In genomic region chr16:31476872-31477603, GRCm38 (mm10) we compare ENCODE assay signal across 24 mouse cellular contexts. TPM values are rescaled to one million over a fixed set of nuclear protein-coding genes. Genes with fewer than 3 reads are reported as not detected.
DNase-seq lines count a peak whose midpoint lies in the region; ATAC-seq lines count a peak whose summit lies in the region.
"Had no signal": no experiment of that assay in that cellular context is flagged by ENCODE, and none has a peak within 500 bp of the region (broad histone marks: within the 10 kb centered on the region; RNA-seq: fewer than 3 reads in every experiment).

No protein-coding gene starts in this region.

- 34% methylated on average over 7 of the region's 7 CpGs for WGBS in intestine, embryonic 15.5 days
- 40% methylated on average over 7 of the region's 7 CpGs for WGBS in intestine, embryonic 16.5 days

- no peaks in the 10 kb centered on the region; the same call in 1 of the 2 replicates for H3K4me1 ChIP-seq in intestine, embryonic 15.5 days (replicated peaks)
- no peaks in the 10 kb centered on the region for H3K4me1 ChIP-seq in intestine, embryonic 16.5 days (ENCODE audit: control insufficient read depth, insufficient read depth, low read length)

- H3K27me3 ChIP-seq in intestine, embryonic 15.5 days (replicated peaks) = no peaks in the 10 kb centered on the region
- H3K27me3 ChIP-seq in intestine, embryonic 16.5 days (replicated peaks; ENCODE audit: control insufficient read depth, insufficient read depth, low read length) = no peaks in the 10 kb centered on the region
- H3K27me3 ChIP-seq: embryonic facial prominence, embryonic 12.5 days; forebrain, embryonic 13.5 days; heart, embryonic 15.5 days; limb, embryonic 13.5 days; liver, embryonic 13.5 days; midbrain, embryonic 13.5 days had no signal

- H3K4me3 ChIP-seq in intestine, embryonic 15.5 days (replicated peaks) = no peak overlapping the region
- no peak overlapping the region for H3K4me3 ChIP-seq in intestine, embryonic 16.5 days (ENCODE audit: low read length)
- H3K4me3 ChIP-seq: embryonic facial prominence, embryonic 12.5 days; erythroblast, embryonic 14.5 days; forebrain, embryonic 13.5 days; gastrocnemius, adult 2 months; heart, embryonic 15.5 days; limb, embryonic 13.5 days; liver, embryonic 13.5 days; megakaryocyte, embryonic 14.5 days; midbrain, embryonic 13.5 days had no signal

- H3K9me3 ChIP-seq in intestine, embryonic 15.5 days = no peaks in the 10 kb centered on the region
- H3K9me3 ChIP-seq in intestine, embryonic 16.5 days (ENCODE audit: control insufficient read depth, low read length) = no peaks in the 10 kb centered on the region
- H3K9me3 ChIP-seq: embryonic facial prominence, embryonic 12.5 days; forebrain, embryonic 13.5 days; heart, embryonic 15.5 days; liver, embryonic 13.5 days; midbrain, embryonic 13.5 days had no signal

- no peak overlapping the region for H3K9ac ChIP-seq in intestine, embryonic 15.5 days
- H3K9ac ChIP-seq in intestine, embryonic 16.5 days (ENCODE audit: low read depth, low read length) = no peak overlapping the region
- H3K9ac ChIP-seq: embryonic facial prominence, embryonic 12.5 days; forebrain, embryonic 13.5 days; heart, embryonic 15.5 days; hindbrain, embryonic 14.5 days; limb, embryonic 13.5 days; liver, embryonic 13.5 days; midbrain, embryonic 13.5 days had no signal

- H3K36me3 ChIP-seq in intestine, embryonic 15.5 days = no peaks in the 10 kb centered on the region
- no peaks in the 10 kb centered on the region for H3K36me3 ChIP-seq in intestine, embryonic 16.5 days (ENCODE audit: control insufficient read depth, insufficient read depth, low read length)
- H3K36me3 ChIP-seq: embryonic facial prominence, embryonic 12.5 days; heart, embryonic 15.5 days; limb, embryonic 13.5 days; liver, embryonic 13.5 days; midbrain, embryonic 13.5 days had no signal

- no peak overlapping the region for H3K4me2 ChIP-seq in intestine, embryonic 15.5 days (replicated peaks)
- no peak overlapping the region for H3K4me2 ChIP-seq in intestine, embryonic 16.5 days (ENCODE audit: low read depth, low read length)
- H3K4me2 ChIP-seq: embryonic facial prominence, embryonic 12.5 days; forebrain, embryonic 13.5 days; heart, embryonic 15.5 days; hindbrain, embryonic 14.5 days; limb, embryonic 13.5 days; liver, embryonic 13.5 days; midbrain, embryonic 13.5 days had no signal

- H3K27ac ChIP-seq in intestine, embryonic 15.5 days = no peak overlapping the region
- no peak overlapping the region for H3K27ac ChIP-seq in intestine, embryonic 16.5 days (ENCODE audit: low read length)
- H3K27ac ChIP-seq: embryonic facial prominence, embryonic 12.5 days; forebrain, embryonic 13.5 days; gastrocnemius, adult 2 months; heart, embryonic 15.5 days; hindbrain, embryonic 14.5 days; limb, embryonic 13.5 days; liver, embryonic 13.5 days; midbrain, embryonic 13.5 days had no signal

- ATAC-seq in intestine, embryonic 15.5 days = peak; percentile 47; the same call in 1 of the 2 replicates
- ATAC-seq in intestine, embryonic 16.5 days = no peak
- ATAC-seq: forebrain, embryonic 13.5 days; inflammation-experienced regulatory T-cells, adult 6 months; midbrain, embryonic 13.5 days had no signal

- peak; percentile 93 for DNase-seq in brain, adult 2 months (ENCODE audit: low read depth, low spot score)
- DNase-seq in cerebellum, adult 11-12 months = peak; percentile 79
- DNase-seq in cerebellum, postnatal 10 days = peak; percentile 53 to 64
- DNase-seq in left cerebral cortex, adult 8-10 months (ENCODE audit: low spot score in 2 of 2) = no peak
- DNase-seq in testis, postnatal 14 days (ENCODE audit: low spot score) = no peak
- DNase-seq: adrenal gland, postnatal 25 days; gastrocnemius, adult 2 months; heart, postnatal 36 days; kidney, adult 8-10 months; kidney, postnatal 4 days; liver, embryonic 13.5 days; lung, adult 2 months; lung, postnatal 36 days had no signal

RNA-seq across cellular contexts. Expression of gene Bdh1, which starts 55.0 kb away (rescaled TPM):
- 174 and 190 TPM in 2 replicates for polyA plus RNA-seq in intestine, embryonic 15.5 days (2015; fragmentation: Nextera tagmentation; extraction: Ambion mirVana)
- polyA plus RNA-seq in intestine, embryonic 16.5 days (2015; fragmentation: Nextera tagmentation; extraction: Ambion mirVana) = 272 and 331 TPM in 2 replicates
- 100 to 1,000 TPM in 1 of 4 experiments, 10 to 100 TPM in 3; 97.0 to 119 (median 97.8) TPM for total RNA-seq in left cerebral cortex, adult 8-10 months (2022)

Comparison
In these comparisons a context has a peak if more than half of its experiments do, and no peak if none do; other contexts are left out.
1. DNase-seq: peak in brain, adult 2 months (single experiment), cerebellum, adult 11-12 months (single experiment) and cerebellum, postnatal 10 days (2 of 2); none in left cerebral cortex, adult 8-10 months (0 of 2) and testis, postnatal 14 days (single experiment).